Mouse (Mus musculus): ENCODE measurements around the gene Gm49630. TPM values are rescaled to one million over a fixed set of nuclear protein-coding genes. Genes with fewer than 3 reads are reported as not detected.
"Not testable (repeated sequence)": the region's sequence is repeated elsewhere in the genome, so short reads cannot be mapped to it uniquely, and the experiment has no call there.

The Gm49630 gene
- not detected in 2 replicates for total RNA-seq (2012; rRNA removed)

- H3K36me3 ChIP-seq (ENCODE audit: control insufficient read depth, insufficient read depth, low read length, poor library complexity, severe bottlenecking); H3K27ac ChIP-seq (ENCODE audit: insufficient read depth, low read depth, low read length, poor library complexity, severe bottlenecking); H3K4me3 ChIP-seq (ENCODE audit: insufficient read depth in 1 of 2, low read depth in 1 of 2, low read length in 2 of 2, poor library complexity in 1 of 2, severe bottlenecking in 1 of 2); DNase-seq (ENCODE audit: low read depth, low spot score); in situ Hi-C loops (cut with MboI; ENCODE audit: low sequenced_read_pairs in 2 of 2, unreplicated experiment in 2 of 2); H3K9me3 ChIP-seq (ENCODE audit: control insufficient read depth, insufficient read depth, low read depth, low read length); H3K9ac ChIP-seq (ENCODE audit: insufficient read depth, low read depth, low read length, poor library complexity, severe bottlenecking); H3K4me1 ChIP-seq (ENCODE audit: control insufficient read depth in 2 of 2, insufficient read depth in 2 of 2, low read length in 2 of 2, poor library complexity in 1 of 2): not testable (repeated sequence)
Measured at GRCm38 (mm10) chr17:7371879-7372278, at the start of gene Gm49630. Gene Gm49630, minus strand, starts transcription at chr17:7371979.

GRCm38 (mm10) chr17:7420191-7420973 lies 48.6 kb upstream of the Gm49630 start:
- DNase-seq (ENCODE audit: low read depth, low spot score); H3K9me3 ChIP-seq (ENCODE audit: control insufficient read depth, insufficient read depth, low read depth, low read length); H3K9ac ChIP-seq (ENCODE audit: insufficient read depth, low read depth, low read length, poor library complexity, severe bottlenecking); H3K4me1 ChIP-seq (ENCODE audit: control insufficient read depth in 2 of 2, insufficient read depth in 2 of 2, low read length in 2 of 2, poor library complexity in 1 of 2); H3K4me3 ChIP-seq (ENCODE audit: insufficient read depth in 1 of 2, low read depth in 1 of 2, low read length in 2 of 2, poor library complexity in 1 of 2, severe bottlenecking in 1 of 2); H3K27ac ChIP-seq (ENCODE audit: insufficient read depth, low read depth, low read length, poor library complexity, severe bottlenecking); in situ Hi-C loops (cut with MboI; ENCODE audit: low sequenced_read_pairs in 2 of 2, unreplicated experiment in 2 of 2); H3K36me3 ChIP-seq (ENCODE audit: control insufficient read depth, insufficient read depth, low read length, poor library complexity, severe bottlenecking): not testable (repeated sequence)

DNA sequence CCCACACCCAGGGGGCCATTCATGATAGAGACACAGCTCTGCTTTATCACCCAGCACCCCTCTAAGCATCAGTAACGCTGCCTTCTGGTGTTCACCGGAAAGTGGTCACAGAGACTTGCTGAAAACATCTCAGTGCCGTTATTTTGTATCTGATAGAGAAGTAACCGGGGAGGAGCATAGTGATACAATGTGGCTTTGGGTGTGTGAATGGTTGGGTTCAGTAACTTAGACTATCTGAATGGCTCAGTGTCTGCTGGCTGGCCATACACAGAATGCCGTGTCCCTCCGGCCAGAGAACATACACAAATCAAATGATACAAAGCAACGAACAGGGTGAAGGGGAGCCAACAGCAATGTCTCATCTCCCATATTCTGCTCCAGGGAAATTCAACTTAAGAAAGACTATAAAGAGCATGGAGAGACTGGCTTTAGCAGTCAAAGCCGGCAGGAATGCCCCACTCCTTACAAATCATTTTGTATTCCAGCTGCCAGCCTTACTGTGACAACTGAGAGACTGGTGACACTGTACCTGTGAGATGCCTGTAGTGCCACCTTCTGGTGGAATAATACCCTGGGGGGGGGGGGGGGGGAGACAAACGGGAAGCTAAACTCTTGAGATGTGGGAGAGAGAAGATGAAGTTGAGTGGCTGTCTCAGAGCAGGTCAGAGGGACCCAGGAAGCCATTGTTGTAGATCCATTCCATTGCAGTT lies 43.0 kb upstream of the Gm49630 start:
- H3K4me3 ChIP-seq (ENCODE audit: insufficient read depth in 1 of 2, low read depth in 1 of 2, low read length in 2 of 2, poor library complexity in 1 of 2, severe bottlenecking in 1 of 2); H3K4me1 ChIP-seq (ENCODE audit: control insufficient read depth in 2 of 2, insufficient read depth in 2 of 2, low read length in 2 of 2, poor library complexity in 1 of 2); H3K9me3 ChIP-seq (ENCODE audit: control insufficient read depth, insufficient read depth, low read depth, low read length); H3K36me3 ChIP-seq (ENCODE audit: control insufficient read depth, insufficient read depth, low read length, poor library complexity, severe bottlenecking); DNase-seq (ENCODE audit: low read depth, low spot score); H3K9ac ChIP-seq (ENCODE audit: insufficient read depth, low read depth, low read length, poor library complexity, severe bottlenecking); in situ Hi-C loops (cut with MboI; ENCODE audit: low sequenced_read_pairs in 2 of 2, unreplicated experiment in 2 of 2); H3K27ac ChIP-seq (ENCODE audit: insufficient read depth, low read depth, low read length, poor library complexity, severe bottlenecking): not testable (repeated sequence)

- H3K36me3 ChIP-seq (ENCODE audit: control insufficient read depth, insufficient read depth, low read length, poor library complexity, severe bottlenecking); H3K27ac ChIP-seq (ENCODE audit: insufficient read depth, low read depth, low read length, poor library complexity, severe bottlenecking); in situ Hi-C loops (cut with MboI; ENCODE audit: low sequenced_read_pairs in 2 of 2, unreplicated experiment in 2 of 2); DNase-seq (ENCODE audit: low read depth, low spot score); H3K9ac ChIP-seq (ENCODE audit: insufficient read depth, low read depth, low read length, poor library complexity, severe bottlenecking); H3K9me3 ChIP-seq (ENCODE audit: control insufficient read depth, insufficient read depth, low read depth, low read length); H3K4me1 ChIP-seq (ENCODE audit: control insufficient read depth in 2 of 2, insufficient read depth in 2 of 2, low read length in 2 of 2, poor library complexity in 1 of 2); H3K4me3 ChIP-seq (ENCODE audit: insufficient read depth in 1 of 2, low read depth in 1 of 2, low read length in 2 of 2, poor library complexity in 1 of 2, severe bottlenecking in 1 of 2): not testable (repeated sequence)
Measured at GRCm38 (mm10) chr17:7413336-7413735, 41.6 kb upstream of the Gm49630 start.

DNA sequence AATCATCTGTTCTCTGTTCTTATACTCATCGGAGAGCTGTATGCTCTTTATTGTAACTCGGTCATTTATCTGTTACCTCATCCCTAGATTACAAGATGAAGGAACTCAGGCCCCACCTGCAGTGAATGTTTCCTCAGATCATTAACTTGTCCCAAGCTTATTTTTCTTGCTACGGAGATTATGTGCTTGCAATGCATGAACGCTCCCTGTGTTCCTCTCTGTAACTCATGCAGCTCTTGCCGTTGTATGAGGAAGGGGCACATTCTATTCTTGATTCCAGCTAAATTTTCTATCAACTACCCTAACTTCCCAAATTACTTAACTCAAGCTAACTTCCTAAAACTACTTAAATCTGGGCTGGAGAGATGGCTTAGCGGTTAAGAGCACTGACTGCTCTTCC lies 28.0 kb upstream of the Gm49630 start:
- H3K9me3 ChIP-seq (ENCODE audit: control insufficient read depth, insufficient read depth, low read depth, low read length); H3K4me3 ChIP-seq (ENCODE audit: insufficient read depth in 1 of 2, low read depth in 1 of 2, low read length in 2 of 2, poor library complexity in 1 of 2, severe bottlenecking in 1 of 2); H3K27ac ChIP-seq (ENCODE audit: insufficient read depth, low read depth, low read length, poor library complexity, severe bottlenecking); DNase-seq (ENCODE audit: low read depth, low spot score); H3K9ac ChIP-seq (ENCODE audit: insufficient read depth, low read depth, low read length, poor library complexity, severe bottlenecking); H3K4me1 ChIP-seq (ENCODE audit: control insufficient read depth in 2 of 2, insufficient read depth in 2 of 2, low read length in 2 of 2, poor library complexity in 1 of 2); H3K36me3 ChIP-seq (ENCODE audit: control insufficient read depth, insufficient read depth, low read length, poor library complexity, severe bottlenecking); in situ Hi-C loops (cut with MboI; ENCODE audit: low sequenced_read_pairs in 2 of 2, unreplicated experiment in 2 of 2): not testable (repeated sequence)

GRCm38 (mm10) chr17:7398198-7398847 lies 26.5 kb upstream of the Gm49630 start:
- in situ Hi-C loops (cut with MboI; ENCODE audit: low sequenced_read_pairs in 2 of 2, unreplicated experiment in 2 of 2); H3K4me1 ChIP-seq (ENCODE audit: control insufficient read depth in 2 of 2, insufficient read depth in 2 of 2, low read length in 2 of 2, poor library complexity in 1 of 2); DNase-seq (ENCODE audit: low read depth, low spot score); H3K36me3 ChIP-seq (ENCODE audit: control insufficient read depth, insufficient read depth, low read length, poor library complexity, severe bottlenecking); H3K4me3 ChIP-seq (ENCODE audit: insufficient read depth in 1 of 2, low read depth in 1 of 2, low read length in 2 of 2, poor library complexity in 1 of 2, severe bottlenecking in 1 of 2); H3K27ac ChIP-seq (ENCODE audit: insufficient read depth, low read depth, low read length, poor library complexity, severe bottlenecking); H3K9me3 ChIP-seq (ENCODE audit: control insufficient read depth, insufficient read depth, low read depth, low read length); H3K9ac ChIP-seq (ENCODE audit: insufficient read depth, low read depth, low read length, poor library complexity, severe bottlenecking): not testable (repeated sequence)

- in situ Hi-C loops (cut with MboI; ENCODE audit: low sequenced_read_pairs in 2 of 2, unreplicated experiment in 2 of 2); H3K27ac ChIP-seq (ENCODE audit: insufficient read depth, low read depth, low read length, poor library complexity, severe bottlenecking): not testable (repeated sequence)
Measured at GRCm38 (mm10) chr17:7397079-7397478, 25.3 kb upstream of the Gm49630 start.

GRCm38 (mm10) chr17:7396288-7396687 lies 24.5 kb upstream of the Gm49630 start:
- in situ Hi-C loops (cut with MboI; ENCODE audit: low sequenced_read_pairs in 2 of 2, unreplicated experiment in 2 of 2); H3K9me3 ChIP-seq (ENCODE audit: control insufficient read depth, insufficient read depth, low read depth, low read length); H3K27ac ChIP-seq (ENCODE audit: insufficient read depth, low read depth, low read length, poor library complexity, severe bottlenecking); H3K4me3 ChIP-seq (ENCODE audit: insufficient read depth in 1 of 2, low read depth in 1 of 2, low read length in 2 of 2, poor library complexity in 1 of 2, severe bottlenecking in 1 of 2); DNase-seq (ENCODE audit: low read depth, low spot score); H3K4me1 ChIP-seq (ENCODE audit: control insufficient read depth in 2 of 2, insufficient read depth in 2 of 2, low read length in 2 of 2, poor library complexity in 1 of 2); H3K36me3 ChIP-seq (ENCODE audit: control insufficient read depth, insufficient read depth, low read length, poor library complexity, severe bottlenecking); H3K9ac ChIP-seq (ENCODE audit: insufficient read depth, low read depth, low read length, poor library complexity, severe bottlenecking): not testable (repeated sequence)

More at GRCm38 (mm10) chr17:7397079-7397478, 25.3 kb upstream of the Gm49630 start:
- not testable (repeated sequence) for H3K9me3 ChIP-seq (ENCODE audit: control insufficient read depth, insufficient read depth, low read depth, low read length); DNase-seq (ENCODE audit: low read depth, low spot score); H3K36me3 ChIP-seq (ENCODE audit: control insufficient read depth, insufficient read depth, low read length, poor library complexity, severe bottlenecking); H3K4me1 ChIP-seq (ENCODE audit: control insufficient read depth in 2 of 2, insufficient read depth in 2 of 2, low read length in 2 of 2, poor library complexity in 1 of 2); H3K4me3 ChIP-seq (ENCODE audit: insufficient read depth in 1 of 2, low read depth in 1 of 2, low read length in 2 of 2, poor library complexity in 1 of 2, severe bottlenecking in 1 of 2); H3K9ac ChIP-seq (ENCODE audit: insufficient read depth, low read depth, low read length, poor library complexity, severe bottlenecking)
